Mouse (Mus musculus): ENCODE results near the gene Tex48. TPM values are rescaled to one million over a fixed set of nuclear protein-coding genes. Genes with fewer than 3 reads are reported as not detected.

Gene Tex48
- total RNA-seq, 2 experiments from 2014 or later: not detected

Other genes starting within 250 kb of the Tex48 start
- gene Akna, start 219.1 kb downstream of the Tex48 start, total RNA-seq (2021): 1 to 10 TPM; 7.4 to 7.7 TPM
- gene Whrn, start 126.4 kb downstream of the Tex48 start, total RNA-seq (2021): 10 to 100 TPM; 13.7 to 14.9 TPM
- gene Atp6v1g1, start 77.7 kb downstream of the Tex48 start, total RNA-seq (2021): 100 to 1,000 TPM; 128 to 131 TPM
- gene Tmem268, start 63.6 kb downstream of the Tex48 start, total RNA-seq (2021): 10 to 100 TPM; 10.8 to 15.0 TPM
- gene Gm11213, start 17.2 kb downstream of the Tex48 start, total RNA-seq (2021): not detected
- gene Gm11214, start 41.0 kb upstream of the Tex48 start, total RNA-seq (2021): not detected
- under 1 TPM; 0.21 to 0.33 TPM for gene Tnfsf15, start 122.7 kb upstream of the Tex48 start, total RNA-seq (2021)
- under 1 TPM; 0.12 to 0.18 TPM for gene Tnfsf8, start 238.9 kb upstream of the Tex48 start, total RNA-seq (2021)

Measured in adrenal gland, postnatal 10 days (tissue).